Comparison of ENCODE assay signal across 30 mouse cellular contexts in the genomic region with DNA sequence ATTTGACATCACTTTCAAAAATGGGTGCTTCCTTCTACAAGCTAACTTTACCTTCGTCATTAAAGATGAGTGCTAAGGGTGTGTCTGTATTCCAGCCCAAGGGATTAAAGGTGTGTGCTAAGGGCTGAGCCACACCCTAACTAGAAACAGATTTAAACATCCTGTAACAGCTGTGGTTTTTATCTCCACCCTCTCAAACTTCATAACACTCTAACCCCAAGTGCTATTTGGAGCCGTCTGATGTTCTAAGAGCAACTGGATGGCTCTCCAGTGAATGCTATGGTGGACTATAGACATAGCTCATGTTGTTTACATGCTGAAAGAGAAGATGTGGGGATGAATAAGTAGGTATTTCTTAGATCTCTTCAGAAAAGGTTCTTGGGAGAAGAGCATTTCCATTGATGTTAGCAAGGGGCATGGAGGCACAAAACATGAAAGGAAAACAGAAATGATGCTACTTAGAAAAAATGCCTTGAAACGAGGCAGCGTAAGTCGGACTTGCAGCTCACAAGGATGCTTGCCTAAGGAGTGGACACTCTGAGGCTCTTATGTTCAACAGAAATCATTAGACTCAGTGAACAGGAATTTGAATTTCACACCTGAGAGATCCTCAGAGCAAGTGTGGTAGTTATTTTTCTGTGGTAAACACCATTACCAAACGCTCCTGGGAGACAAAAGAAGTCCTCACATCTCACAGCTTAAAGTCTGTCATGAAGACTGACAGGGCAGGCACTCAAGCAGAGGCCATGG.
A peak's percentile ranks its signal among the peaks of the same experiment; 100 is the strongest.
DNase-seq lines count a peak whose midpoint lies in the region; ATAC-seq and TF ChIP-seq lines count a peak whose summit lies in the region.
"Had no signal": no experiment of that assay in that cellular context is flagged by ENCODE, and none has a peak within 500 bp of the region (broad histone marks: within the 10 kb centered on the region; RNA-seq: fewer than 3 reads in every experiment).

No protein-coding gene starts in this region.

- no peak overlapping the region for H3K9ac ChIP-seq in lung, postnatal 0 days (replicated peaks; ENCODE audit: low read depth)
- H3K9ac ChIP-seq: embryonic facial prominence, embryonic 12.5 days; embryonic facial prominence, embryonic 15.5 days; forebrain, embryonic 13.5 days; heart, embryonic 12.5 days; heart, embryonic 15.5 days; hindbrain, embryonic 13.5 days had no signal

- peak; percentile 80 for ATAC-seq in lung, postnatal 0 days
- ATAC-seq: forebrain, embryonic 13.5 days; forebrain, embryonic 16.5 days; hindbrain, embryonic 16.5 days had no signal

- H3K27me3 ChIP-seq in lung, postnatal 0 days (replicated peaks; ENCODE audit: insufficient read depth, low read length), result no peaks in the 10 kb centered on the region
- H3K27me3 ChIP-seq: CH12.LX; embryonic facial prominence, embryonic 12.5 days; embryonic facial prominence, embryonic 15.5 days; forebrain, embryonic 13.5 days; heart, embryonic 12.5 days; heart, embryonic 15.5 days; hindbrain, embryonic 13.5 days had no signal

- no peaks in the 10 kb centered on the region for H3K36me3 ChIP-seq in lung, postnatal 0 days (ENCODE audit: insufficient read depth, low read length)
- H3K36me3 ChIP-seq: embryonic facial prominence, embryonic 12.5 days; embryonic facial prominence, embryonic 15.5 days; forebrain, embryonic 10.5 days; G1E; heart, embryonic 12.5 days; heart, embryonic 15.5 days; hindbrain, embryonic 10.5 days; hindbrain, embryonic 13.5 days had no signal

- peak; percentile 32 for DNase-seq in lung, postnatal 0 days (ENCODE audit: low spot score)
- DNase-seq in lung, adult 2 months, result no peak
- peak; percentile 14 for DNase-seq in T-cell, adult 2 months (ENCODE audit: low spot score)
- DNase-seq in induced T-regulatory cell, adult 2 months (ENCODE audit: low read depth), result peak; percentile 28
- DNase-seq in urinary bladder, postnatal 14 days (ENCODE audit: low spot score), result no peak
- DNase-seq in frontal cortex, postnatal 36 days (ENCODE audit: low spot score in 2 of 2), result no peak
- no peak for DNase-seq in ovary, postnatal 10 days (ENCODE audit: low spot score)
- DNase-seq: adrenal gland, adult 2 months; adrenal gland, postnatal 14 days; cerebellum, adult 11 months; cerebellum, adult 2 months; cerebellum, adult 9-11 months; cerebellum, postnatal 25 days; gastrocnemius, postnatal 25 days; heart, adult 18-20 months; heart, postnatal 10 days; heart, postnatal 36 days had no signal

- no peak overlapping the region for H3K27ac ChIP-seq in lung, postnatal 0 days (ENCODE audit: low read length)
- H3K27ac ChIP-seq: embryonic facial prominence, embryonic 12.5 days; embryonic facial prominence, embryonic 15.5 days; forebrain, embryonic 10.5 days; forebrain, embryonic 13.5 days; heart, embryonic 15.5 days; hindbrain, embryonic 10.5 days; hindbrain, embryonic 13.5 days had no signal

- TF ChIP-seq POLR2A in lung, adult 2 months (IDR thresholded peaks at IDR 0.05; ENCODE audit: borderline replicate concordance, extremely low read depth, low read depth, low read length), result no peak

- WGBS in lung, postnatal 0 days, result 57% methylated on average over 6 of the region's 6 CpGs
- WGBS in lung, adult 2 months, result 61% methylated on average over 6 of the region's 6 CpGs

- no peak for TF ChIP-seq CTCF in lung, postnatal 0 days (IDR thresholded peaks at IDR 0.05)
- TF ChIP-seq CTCF in lung, adult 2 months (IDR thresholded peaks at IDR 0.05; ENCODE audit: insufficient read depth, low read length), result no peak

- no peaks in the 10 kb centered on the region for H3K9me3 ChIP-seq in lung, postnatal 0 days (ENCODE audit: low read length)
- H3K9me3 ChIP-seq: embryonic facial prominence, embryonic 12.5 days; embryonic facial prominence, embryonic 15.5 days; forebrain, embryonic 10.5 days; forebrain, embryonic 13.5 days; G1E; heart, embryonic 12.5 days; heart, embryonic 15.5 days; hindbrain, embryonic 10.5 days; hindbrain, embryonic 13.5 days had no signal

- no peak overlapping the region for H3K4me3 ChIP-seq in lung, postnatal 0 days (ENCODE audit: low read depth, low read length)
- H3K4me3 ChIP-seq in lung, adult 2 months (replicated peaks; ENCODE audit: extremely low read depth, low read depth, low read length), result no peak overlapping the region
- H3K4me3 ChIP-seq: embryonic facial prominence, embryonic 12.5 days; embryonic facial prominence, embryonic 15.5 days; erythroblast, embryonic 14.5 days; forebrain, embryonic 10.5 days; forebrain, embryonic 13.5 days; heart, embryonic 12.5 days; heart, embryonic 15.5 days; hindbrain, embryonic 10.5 days; hindbrain, embryonic 13.5 days had no signal

- H3K4me2 ChIP-seq in lung, postnatal 0 days (replicated peaks; ENCODE audit: low read depth, low read length), result no peak overlapping the region
- H3K4me2 ChIP-seq: embryonic facial prominence, embryonic 12.5 days; embryonic facial prominence, embryonic 15.5 days; forebrain, embryonic 13.5 days; heart, embryonic 12.5 days; heart, embryonic 15.5 days; hindbrain, embryonic 13.5 days had no signal

- peak; percentile 55 for TF ChIP-seq EP300 in lung, postnatal 0 days (IDR thresholded peaks at IDR 0.05)

- H3K4me1 ChIP-seq in lung, postnatal 0 days (ENCODE audit: insufficient read depth, low read depth, low read length), result no peaks in the 10 kb centered on the region
- H3K4me1 ChIP-seq in lung, adult 2 months (ENCODE audit: control insufficient read depth, insufficient read depth, low read length), result no peaks in the 10 kb centered on the region
- H3K4me1 ChIP-seq: hindbrain, embryonic 10.5 days had no signal

Comparison
In these comparisons a context has a peak if more than half of its experiments do, and no peak if none do; other contexts are left out.
1. DNase-seq: peak in lung, postnatal 0 days (single experiment), T-cell, adult 2 months (single experiment) and induced T-regulatory cell, adult 2 months (single experiment); none in lung, adult 2 months (single experiment), urinary bladder, postnatal 14 days (single experiment), frontal cortex, postnatal 36 days (0 of 2) and ovary, postnatal 10 days (single experiment).